Mouse (Mus musculus) granulocyte monocyte progenitor cell, adult 5-6 weeks (primary cell): ENCODE measurements at regions not wholly inside any gene's neighbourhood (a gene's known extent, or its start where the extent isn't known, plus 50 kb on each side); places are given as distances from the start of the nearest gene placed in this dataset.
"Not testable (repeated sequence)": the region's sequence is repeated elsewhere in the genome, so short reads cannot be mapped to it uniquely, and the experiment has no call there.

Experiments
- ATAC-seq: replicated peaks from 2 replicates; pipeline ENCODE4 v1.8.0; 2016; ENCODE audit warnings: mild to moderate bottlenecking, moderate TSS enrichment, inconsistent platforms; ENCODE audit not compliant: poor library complexity, severe bottlenecking

DNA sequence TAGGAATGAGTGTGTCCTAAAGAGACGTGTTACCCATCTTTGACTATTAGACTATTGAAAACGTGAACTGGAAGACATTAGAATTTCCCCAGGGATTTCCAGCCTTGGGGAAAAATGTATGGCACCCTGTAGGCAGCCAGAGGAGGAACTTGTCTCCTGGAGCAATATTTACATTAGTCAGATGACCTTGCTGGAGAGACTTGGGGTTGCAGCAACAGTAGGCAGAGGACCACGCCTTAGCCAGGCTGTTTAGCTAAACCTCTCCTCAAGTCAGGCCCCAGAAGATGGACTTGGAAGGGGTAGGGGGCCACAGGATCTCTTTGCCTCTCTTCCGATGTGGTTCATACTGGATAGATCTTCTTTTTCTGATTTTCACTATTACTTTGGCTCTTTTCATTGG is 64.1 kb upstream of the Acpp start:
- ATAC-seq, result no peak

- ATAC-seq, result no peak
These were observed 62.4 kb upstream of the Acpp start for GRCm38 (mm10) chr9:104399927-104400326.

DNA sequence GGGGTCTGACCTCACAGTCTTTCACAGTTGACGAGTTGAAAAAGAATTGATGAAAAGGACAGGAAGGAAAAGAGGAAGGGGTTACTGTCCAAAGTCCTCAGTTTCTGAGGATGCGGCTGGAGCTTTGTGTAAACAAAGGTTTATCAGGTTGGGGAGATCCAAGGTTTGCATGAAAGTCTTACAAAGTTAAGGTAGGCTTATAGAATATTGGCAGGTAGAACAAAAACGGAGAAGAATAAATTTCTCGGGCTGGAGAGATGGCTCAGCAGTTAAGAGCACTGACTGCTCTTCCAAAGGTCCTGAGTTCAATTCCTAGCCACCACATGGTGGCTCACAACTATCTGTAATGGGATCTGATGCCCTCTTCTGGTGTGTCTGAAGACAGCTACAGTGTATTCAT is 60.9 kb upstream of the Acpp start:
- ATAC-seq, result not testable (repeated sequence)

DNA sequence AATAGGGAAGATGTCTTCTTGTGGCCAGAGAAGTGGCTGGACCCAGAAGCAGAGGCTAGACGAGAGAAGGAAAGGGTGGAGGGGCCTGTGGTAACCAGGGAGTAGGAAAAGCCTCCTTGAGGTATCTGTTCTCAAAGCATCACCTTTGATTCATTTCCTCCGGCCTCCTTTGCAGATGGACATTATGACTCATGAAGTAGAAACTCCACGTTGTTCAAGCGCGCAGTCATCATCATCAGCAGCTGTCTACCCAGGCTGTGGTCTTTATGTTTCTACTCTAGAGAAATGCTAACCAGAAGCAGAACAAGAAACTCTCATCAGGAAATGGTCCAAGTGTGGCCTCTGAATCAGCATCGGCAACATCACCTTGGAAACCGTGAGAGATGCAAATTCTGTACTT is 50.3 kb upstream of the Acpp start:
- no peak for ATAC-seq
